Mouse (Mus musculus) liver, postnatal 0 days (tissue): ENCODE measurements at regions not wholly inside any gene's neighbourhood (a gene's known extent, or its start where the extent isn't known, plus 50 kb on each side); places are given as distances from the start of the nearest gene placed in this dataset.

ENCODE experiments used
- ATAC-seq: fragments of 200-750 bp; cut with Nextera tagmentation; 2 replicates; pipeline ENCODE4 v1.8.0; 2017; ENCODE audit warnings: mild to moderate bottlenecking, moderate library complexity
- DNase-seq: peaks from one replicate; pipeline ENCODE4 v3.0.0-alpha.2; 2016
- H3K27ac ChIP-seq: fragments of 300-500 bp; sonication (generic); 2 replicates; pipeline ENCODE4 v1.5.1; 2014; ENCODE audit warnings: antibody characterized with exemption, moderate library complexity, mild to moderate bottlenecking, low read depth
- H3K27me3 ChIP-seq: fragments of 300-500 bp; sonication (generic); 2 replicates; pipeline ENCODE4 v1.6.1; 2014; ENCODE audit warnings: low read length, control low read depth, mixed read lengths; ENCODE audit not compliant: insufficient read depth
- H3K36me3 ChIP-seq: fragments of 300-500 bp; sonication (generic); replicated peaks from 2 replicates; pipeline ENCODE4 v1.6.1; 2014; ENCODE audit warnings: mild to moderate bottlenecking, control low read depth, low read length, moderate library complexity, mixed read lengths; ENCODE audit not compliant: insufficient read depth
- H3K4me1 ChIP-seq: fragments of 300-500 bp; sonication (generic); 2 replicates; pipeline ENCODE4 v1.6.1; 2014; ENCODE audit warnings: antibody characterized with exemption, mild to moderate bottlenecking, control low read depth; ENCODE audit not compliant: insufficient read depth
- H3K4me2 ChIP-seq: fragments of 300-500 bp; sonication (generic); 2 replicates; pipeline ENCODE4 v1.6.1; 2014; ENCODE audit warnings: low read depth, mild to moderate bottlenecking, low read length, moderate library complexity, mixed read lengths
- H3K4me3 ChIP-seq: fragments of 300-500 bp; sonication (generic); 2 replicates; pipeline ENCODE4 v1.5.1; 2014; ENCODE audit warnings: low read depth, low read length
- H3K9ac ChIP-seq: fragments of 300-500 bp; sonication (generic); replicated peaks from 2 replicates; pipeline ENCODE4 v1.6.1; 2014; ENCODE audit warnings: mild to moderate bottlenecking, moderate library complexity
- H3K9me3 ChIP-seq: fragments of 300-500 bp; sonication (generic); 2 replicates; pipeline ENCODE4 v1.6.1; 2016; ENCODE audit warnings: mild to moderate bottlenecking, control low read depth, low read length, mixed read lengths
- CTCF ChIP-seq: sonication (generic); IDR thresholded peaks from 2 replicates; pipeline ENCODE4 v1.5.1; 2016; ENCODE audit warnings: antibody characterized with exemption, low read depth
- EP300 ChIP-seq: IDR thresholded peaks from 2 replicates; pipeline ENCODE4 v1.6.1; 2016; ENCODE audit warnings: antibody characterized with exemption, low read depth, mild to moderate bottlenecking
- WGBS: fragments of 180-500 bp; shearing (Covaris S2); extraction: QIAGEN DNeasy Blood & Tissue Kit; methylation state at CpG from one replicate; pipeline ENCODE4 v1.1.7; 2014; ENCODE audit not compliant: insufficient replicate concordance; 5-methylcytosine and 5-hydroxymethylcytosine counted together

- Histone ChIP-seq H3K27ac (no peak overlapping the region), H3K4me1 (peaks cover 16% of the 10 kb centered on the region), H3K4me3 (no peak overlapping the region), H3K27me3 (no peaks in the 10 kb centered on the region), H3K36me3 (no peaks in the 10 kb centered on the region), H3K9ac (no peak overlapping the region), H3K4me2 (no peak overlapping the region), H3K9me3 (no peaks in the 10 kb centered on the region)
- DNase-seq: no peak
- ATAC-seq: no peak
- TF ChIP-seq CTCF (no peak), EP300 (no peak)
- WGBS: 47% methylated on average over 3 of the region's 3 CpGs
Observed at GRCm38 (mm10) chr1:154029826-154030225, 129.8 kb upstream of the Teddm2 start.

GRCm38 (mm10) chr1:154032669-154033099, 132.7 kb upstream of the Teddm2 start:
- WGBS: 7% methylated on average over 14 of the region's 14 CpGs
- ATAC-seq: peak; percentile 6

GRCm38 (mm10) chr1:154033958-154034606, 134.1 kb upstream of the Teddm2 start:
- WGBS: 13% methylated on average over 13 of the region's 13 CpGs
- DNase-seq (peak; percentile 86), ATAC-seq (peak; percentile 94)
- Histone ChIP-seq H3K27ac (peak overlapping the region; percentile 97), H3K4me3 (0 out of 2 replicates have a peak overlapping the region, but pooled peaks have one; percentile 3), H3K4me1 (peaks cover 38% of the 10 kb centered on the region), H3K27me3 (no peaks in the 10 kb centered on the region), H3K36me3 (no peaks in the 10 kb centered on the region), H3K9me3 (no peaks in the 10 kb centered on the region), H3K4me2 (peak overlapping the region; percentile 52), H3K9ac (peak overlapping the region; percentile 57)
- TF ChIP-seq EP300: peak; percentile 97
- 0 out of 2 replicates have a peak, but pooled peaks have one; percentile 12 for TF ChIP-seq CTCF

More at GRCm38 (mm10) chr1:154032669-154033099, 132.7 kb upstream of the Teddm2 start:
- H3K9ac ChIP-seq: no peak overlapping the region
- H3K9me3 ChIP-seq: no peaks in the 10 kb centered on the region
- peaks cover 38% of the 10 kb centered on the region for H3K4me1 ChIP-seq
- TF ChIP-seq EP300 (peak; percentile 88), CTCF (peak; percentile 87)
- H3K27me3 ChIP-seq: no peaks in the 10 kb centered on the region
- H3K4me2 ChIP-seq: peak overlapping the region; percentile 54
- H3K36me3 ChIP-seq: no peaks in the 10 kb centered on the region
- DNase-seq: peak; percentile 87
- H3K27ac ChIP-seq: peak overlapping the region; percentile 97
- H3K4me3 ChIP-seq: no peak overlapping the region

GRCm38 (mm10) chr1:154036729-154037270, 136.8 kb upstream of the Teddm2 start:
- Histone ChIP-seq H3K4me1 (peaks cover 38% of the 10 kb centered on the region), H3K27ac (peak overlapping the region; percentile 37), H3K36me3 (no peaks in the 10 kb centered on the region), H3K27me3 (no peaks in the 10 kb centered on the region), H3K9me3 (no peaks in the 10 kb centered on the region), H3K9ac (no peak overlapping the region), H3K4me2 (no peak overlapping the region), H3K4me3 (no peak overlapping the region)
- DNase-seq: peak; percentile 31
- TF ChIP-seq EP300 (no peak), CTCF (no peak)
- 35% methylated on average over 4 of the region's 4 CpGs for WGBS
- ATAC-seq: no peak

DNA sequence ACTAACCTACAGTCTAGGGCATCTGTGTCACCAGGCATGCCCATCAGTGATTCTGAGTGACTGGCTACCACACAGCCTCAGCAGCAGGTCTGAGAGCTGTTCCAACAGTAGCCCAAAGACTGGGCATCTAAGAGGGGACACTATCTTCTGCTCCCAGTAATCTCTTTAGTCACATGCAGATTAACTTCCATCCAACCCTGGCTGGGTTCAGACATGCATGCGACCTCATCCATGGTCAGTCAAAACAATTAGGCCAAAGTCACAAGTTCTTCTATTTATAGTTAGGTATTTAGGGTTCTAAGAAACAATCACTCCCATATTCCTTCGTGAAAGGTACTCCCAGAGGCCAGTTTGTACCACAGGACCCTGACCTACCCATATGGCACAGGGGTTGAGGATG, 138.2 kb upstream of the Teddm2 start:
- H3K9ac ChIP-seq: no peak overlapping the region
- no peaks in the 10 kb centered on the region for H3K9me3 ChIP-seq
- TF ChIP-seq CTCF (no peak), EP300 (no peak)
- ATAC-seq (no peak), DNase-seq (no peak)
- H3K27me3 ChIP-seq: no peaks in the 10 kb centered on the region
- 87% methylated on average over 2 of the region's 2 CpGs for whole genome bisulfite sequencing
- no peak overlapping the region for H3K4me2 ChIP-seq
- H3K4me1 ChIP-seq: peaks cover 39% of the 10 kb centered on the region
- no peaks in the 10 kb centered on the region for H3K36me3 ChIP-seq
- no peak overlapping the region for H3K27ac ChIP-seq
- H3K4me3 ChIP-seq: no peak overlapping the region

GRCm38 (mm10) chr1:154040907-154041306, 140.9 kb upstream of the Teddm2 start:
- Histone ChIP-seq H3K9ac (no peak overlapping the region), H3K4me2 (no peak overlapping the region), H3K36me3 (no peaks in the 10 kb centered on the region), H3K4me3 (no peak overlapping the region), H3K4me1 (peaks cover 17% of the 10 kb centered on the region), H3K27ac (no peak overlapping the region), H3K9me3 (no peaks in the 10 kb centered on the region), H3K27me3 (no peaks in the 10 kb centered on the region)
- DNase-seq: no peak
- TF ChIP-seq CTCF: no peak
- TF ChIP-seq EP300: no peak
- 49% methylated on average over 3 of the region's 3 CpGs for WGBS
- ATAC-seq: no peak
